Mouse (Mus musculus) intestine, embryonic 15.5 days (tissue): ENCODE measurements around the gene Nr4a3. TPM values are rescaled to one million over a fixed set of nuclear protein-coding genes. Genes with fewer than 3 reads are reported as not detected.
A peak's percentile ranks its signal among the peaks of the same experiment; 100 is the strongest.

Source experiments
- ATAC-seq: fragments of 200-750 bp; cut with Nextera tagmentation; 2 replicates; pipeline ENCODE4 v1.8.0; 2017; ENCODE audit warnings: moderate TSS enrichment, moderate library complexity
- H3K27ac ChIP-seq: fragments of 300-500 bp; sonication (generic); 2 replicates; pipeline ENCODE4 v1.5.1; 2015; ENCODE audit warnings: mild to moderate bottlenecking, inconsistent platforms
- H3K27me3 ChIP-seq: fragments of 300-500 bp; sonication (generic); replicated peaks from 2 replicates; pipeline ENCODE4 v1.6.1; 2015; ENCODE audit warnings: inconsistent platforms
- H3K36me3 ChIP-seq: fragments of 300-500 bp; sonication (generic); 2 replicates; pipeline ENCODE4 v1.6.1; 2015; ENCODE audit warnings: inconsistent platforms
- H3K4me1 ChIP-seq: fragments of 300-500 bp; sonication (generic); replicated peaks from 2 replicates; pipeline ENCODE4 v1.6.1; 2015; ENCODE audit warnings: inconsistent platforms
- H3K4me2 ChIP-seq: fragments of 300-500 bp; sonication (generic); replicated peaks from 2 replicates; pipeline ENCODE4 v1.6.1; 2015; ENCODE audit warnings: mild to moderate bottlenecking, inconsistent platforms
- H3K4me3 ChIP-seq: fragments of 300-500 bp; sonication (generic); replicated peaks from 2 replicates; pipeline ENCODE4 v1.5.1; 2015; ENCODE audit warnings: inconsistent platforms
- H3K9ac ChIP-seq: fragments of 300-500 bp; sonication (generic); 2 replicates; pipeline ENCODE4 v1.6.1; 2015; ENCODE audit warnings: inconsistent platforms
- H3K9me3 ChIP-seq: fragments of 300-500 bp; sonication (generic); 2 replicates; pipeline ENCODE4 v1.6.1; 2016; ENCODE audit warnings: inconsistent platforms
- WGBS: fragments of 180-500 bp; shearing (Covaris S2); methylation state at CpG from one replicate; pipeline ENCODE4 v1.1.7; 2015; 5-methylcytosine and 5-hydroxymethylcytosine counted together
- polyA plus RNA-seq: library from polyadenylated mRNA; unstranded; fragments of >200 nt; fragmentation: Nextera tagmentation; extraction: Ambion mirVana; gene quantifications from 2 replicates; pipeline ENCODE4 v1.2.1, GENCODE M21; 2015

Nr4a3 gene
- polyA plus RNA-seq, 1 experiment from 2014 or later = 0.23 TPM

GRCm38 (mm10) chr4:48083452-48083851 is 38.5 kb downstream of the Nr4a3 start:
- no peak overlapping the region for H3K9ac ChIP-seq
- ATAC-seq = no peak
- H3K9me3 ChIP-seq = no peaks in the 10 kb centered on the region
- H3K4me1 ChIP-seq = no peaks in the 10 kb centered on the region
- H3K27ac ChIP-seq = no peak overlapping the region
- no peak overlapping the region for H3K4me2 ChIP-seq
- WGBS = 75% methylated on average over 4 of the region's 4 CpGs
- no peaks in the 10 kb centered on the region for H3K36me3 ChIP-seq
- no peaks in the 10 kb centered on the region for H3K27me3 ChIP-seq
- no peak overlapping the region for H3K4me3 ChIP-seq

- Histone ChIP-seq H3K9me3 (no peaks in the 10 kb centered on the region), H3K27ac (no peak overlapping the region), H3K4me3 (no peak overlapping the region), H3K9ac (no peak overlapping the region), H3K27me3 (no peaks in the 10 kb centered on the region), H3K4me1 (no peaks in the 10 kb centered on the region), H3K4me2 (no peak overlapping the region), H3K36me3 (no peaks in the 10 kb centered on the region)
- WGBS = 68% methylated on average over 6 of the region's 6 CpGs
- no peak for ATAC-seq
Observed at GRCm38 (mm10) chr4:48086609-48087008, 41.7 kb downstream of the Nr4a3 start.

- Histone ChIP-seq H3K4me2 (no peak overlapping the region), H3K9me3 (no peaks in the 10 kb centered on the region), H3K4me1 (no peaks in the 10 kb centered on the region), H3K27me3 (no peaks in the 10 kb centered on the region), H3K27ac (no peak overlapping the region), H3K36me3 (no peaks in the 10 kb centered on the region), H3K9ac (no peak overlapping the region), H3K4me3 (no peak overlapping the region)
- ATAC-seq = no peak
- 81% methylated on average over 6 of the region's 6 CpGs for WGBS
Observed at GRCm38 (mm10) chr4:48087497-48087896, 42.5 kb downstream of the Nr4a3 start.

GRCm38 (mm10) chr4:48093221-48093620 is 48.3 kb downstream of the Nr4a3 start:
- ATAC-seq = no peak
- Histone ChIP-seq H3K4me3 (no peak overlapping the region), H3K27me3 (no peaks in the 10 kb centered on the region), H3K4me2 (no peak overlapping the region), H3K4me1 (no peaks in the 10 kb centered on the region), H3K27ac (no peak overlapping the region), H3K9me3 (no peaks in the 10 kb centered on the region), H3K9ac (no peak overlapping the region), H3K36me3 (no peaks in the 10 kb centered on the region)
- 88% methylated on average over 3 of the region's 3 CpGs for WGBS

GRCm38 (mm10) chr4:48100217-48100616 is 55.3 kb downstream of the Nr4a3 start:
- Histone ChIP-seq H3K27ac (no peak overlapping the region), H3K4me1 (no peaks in the 10 kb centered on the region), H3K4me2 (no peak overlapping the region), H3K9ac (no peak overlapping the region), H3K36me3 (no peaks in the 10 kb centered on the region), H3K9me3 (no peaks in the 10 kb centered on the region), H3K4me3 (no peak overlapping the region), H3K27me3 (no peaks in the 10 kb centered on the region)
- ATAC-seq = no peak
- WGBS = 79% methylated on average over 8 of the region's 8 CpGs

- Histone ChIP-seq H3K9ac (no peak overlapping the region), H3K4me3 (no peak overlapping the region), H3K27ac (no peak overlapping the region), H3K27me3 (no peaks in the 10 kb centered on the region), H3K36me3 (no peaks in the 10 kb centered on the region), H3K4me1 (no peaks in the 10 kb centered on the region), H3K4me2 (no peak overlapping the region), H3K9me3 (no peaks in the 10 kb centered on the region)
- no peak for ATAC-seq
- 77% methylated on average over 2 of the region's 2 CpGs for WGBS
Observed at GRCm38 (mm10) chr4:48101981-48102380, 57.0 kb downstream of the Nr4a3 start.

- no peak overlapping the region for H3K9ac ChIP-seq
- H3K4me3 ChIP-seq = no peak overlapping the region
- H3K27me3 ChIP-seq = no peaks in the 10 kb centered on the region
- H3K4me2 ChIP-seq = no peak overlapping the region
- no peaks in the 10 kb centered on the region for H3K4me1 ChIP-seq
- WGBS = 78% methylated on average over 5 of the region's 5 CpGs
- H3K36me3 ChIP-seq = no peaks in the 10 kb centered on the region
- ATAC-seq = no peak
- H3K27ac ChIP-seq = no peak overlapping the region
- no peaks in the 10 kb centered on the region for H3K9me3 ChIP-seq
Observed at GRCm38 (mm10) chr4:48105387-48105786, 60.4 kb downstream of the Nr4a3 start.

GRCm38 (mm10) chr4:48107086-48107485 is 62.1 kb downstream of the Nr4a3 start:
- Histone ChIP-seq H3K4me3 (no peak overlapping the region), H3K27me3 (no peaks in the 10 kb centered on the region)
- no peak for ATAC-seq

GRCm38 (mm10) chr4:48108591-48108990 is 63.6 kb downstream of the Nr4a3 start:
- Histone ChIP-seq H3K27ac (no peak overlapping the region), H3K4me1 (no peaks in the 10 kb centered on the region), H3K4me2 (no peak overlapping the region), H3K9me3 (no peaks in the 10 kb centered on the region), H3K9ac (no peak overlapping the region), H3K4me3 (no peak overlapping the region), H3K27me3 (no peaks in the 10 kb centered on the region), H3K36me3 (no peaks in the 10 kb centered on the region)
- no peak for ATAC-seq
- WGBS = 55% methylated on average over 2 of the region's 2 CpGs

More at GRCm38 (mm10) chr4:48107086-48107485, 62.1 kb downstream of the Nr4a3 start:
- no peak overlapping the region for H3K9ac ChIP-seq
- WGBS = 82% methylated on average over 6 of the region's 6 CpGs
- H3K4me2 ChIP-seq = no peak overlapping the region
- no peaks in the 10 kb centered on the region for H3K4me1 ChIP-seq
- H3K9me3 ChIP-seq = no peaks in the 10 kb centered on the region
- H3K36me3 ChIP-seq = no peaks in the 10 kb centered on the region
- H3K27ac ChIP-seq = no peak overlapping the region

- WGBS = 89% methylated on average over 3 of the region's 3 CpGs
- Histone ChIP-seq H3K9me3 (no peaks in the 10 kb centered on the region), H3K27ac (no peak overlapping the region), H3K27me3 (no peaks in the 10 kb centered on the region), H3K4me3 (no peak overlapping the region), H3K4me1 (no peaks in the 10 kb centered on the region), H3K4me2 (no peak overlapping the region), H3K9ac (no peak overlapping the region), H3K36me3 (no peaks in the 10 kb centered on the region)
- ATAC-seq = no peak
Observed at GRCm38 (mm10) chr4:48110331-48110730, 65.4 kb downstream of the Nr4a3 start.

GRCm38 (mm10) chr4:48116191-48116590 is 71.2 kb downstream of the Nr4a3 start:
- no peak overlapping the region for H3K9ac ChIP-seq
- no peaks in the 10 kb centered on the region for H3K4me1 ChIP-seq
- H3K36me3 ChIP-seq = no peaks in the 10 kb centered on the region
- ATAC-seq = no peak
- H3K27me3 ChIP-seq = no peaks in the 10 kb centered on the region
- WGBS = 69% methylated on average over 4 of the region's 4 CpGs
- no peak overlapping the region for H3K27ac ChIP-seq
- no peak overlapping the region for H3K4me2 ChIP-seq
- no peak overlapping the region for H3K4me3 ChIP-seq
- H3K9me3 ChIP-seq = no peaks in the 10 kb centered on the region

GRCm38 (mm10) chr4:48124416-48124772 is 79.4 kb downstream of the Nr4a3 start:
- H3K4me2 ChIP-seq = peak overlapping the region; percentile 76
- no peaks in the 10 kb centered on the region for H3K4me1 ChIP-seq
- no peaks in the 10 kb centered on the region for H3K36me3 ChIP-seq
- peak; percentile 90 for ATAC-seq
- WGBS = 4% methylated on average over 9 of the region's 9 CpGs
- H3K4me3 ChIP-seq = peak overlapping the region; percentile 77
- no peaks in the 10 kb centered on the region for H3K27me3 ChIP-seq
- no peak overlapping the region for H3K27ac ChIP-seq
- no peaks in the 10 kb centered on the region for H3K9me3 ChIP-seq
- no peak overlapping the region for H3K9ac ChIP-seq

- H3K9me3 ChIP-seq = no peaks in the 10 kb centered on the region
- no peaks in the 10 kb centered on the region for H3K27me3 ChIP-seq
- no peak within 1 kb of the TSS for H3K27ac ChIP-seq
- H3K4me2 ChIP-seq = peak within 1 kb of the TSS; percentile 76
- no peaks in the 10 kb centered on the region for H3K4me1 ChIP-seq
- H3K36me3 ChIP-seq = no peaks in the 10 kb centered on the region
- H3K9ac ChIP-seq = peak within 1 kb of the TSS; percentile 85
- 1% methylated on average over 58 of the region's 58 CpGs for WGBS
- H3K4me3 ChIP-seq = peak within 1 kb of the TSS; percentile 77
- ATAC-seq = peak; percentile 100
Observed at GRCm38 (mm10) chr4:48124773-48125469, 80.0 kb downstream of the Nr4a3 start, which contains the start of gene Stx17. Stx17 (plus strand) TSS chr4:48124915.
